Mouse (Mus musculus): ENCODE results near the gene Hs2st1.

Gene Hs2st1

GRCm38 (mm10) chr3:144550659-144551058 is 19.3 kb downstream of the Hs2st1 start:
- DNase-seq (ENCODE audit: low read depth): no peak

- no peak for DNase-seq (ENCODE audit: low read depth)
Observed at GRCm38 (mm10) chr3:144550036-144550435, 19.9 kb downstream of the Hs2st1 start.

- DNase-seq (ENCODE audit: low read depth): no peak
Observed at GRCm38 (mm10) chr3:144548186-144548845, 21.7 kb downstream of the Hs2st1 start.

GRCm38 (mm10) chr3:144546490-144546889 is 23.5 kb downstream of the Hs2st1 start:
- no peak for DNase-seq (ENCODE audit: low read depth)

- DNase-seq (ENCODE audit: low read depth): no peak
Observed at GRCm38 (mm10) chr3:144545832-144546231, 24.1 kb downstream of the Hs2st1 start.

- DNase-seq (ENCODE audit: low read depth): no peak
Observed at GRCm38 (mm10) chr3:144545152-144545551, 24.8 kb downstream of the Hs2st1 start.

GRCm38 (mm10) chr3:144541906-144542438 is 28.0 kb downstream of the Hs2st1 start:
- DNase-seq (ENCODE audit: low read depth): no peak

- no peak for DNase-seq (ENCODE audit: low read depth)
Observed at GRCm38 (mm10) chr3:144540805-144541204, 29.2 kb downstream of the Hs2st1 start.

- no peak for DNase-seq (ENCODE audit: low read depth)
Observed at GRCm38 (mm10) chr3:144539051-144539450, 30.9 kb downstream of the Hs2st1 start.

GRCm38 (mm10) chr3:144537078-144537855 is 32.7 kb downstream of the Hs2st1 start:
- no peak for DNase-seq (ENCODE audit: low read depth)

- DNase-seq (ENCODE audit: low read depth): no peak
Observed at GRCm38 (mm10) chr3:144535056-144535455, 34.9 kb downstream of the Hs2st1 start.

GRCm38 (mm10) chr3:144531023-144531422 is 39.0 kb downstream of the Hs2st1 start:
- DNase-seq (ENCODE audit: low read depth): peak; percentile 32

- no peak for DNase-seq (ENCODE audit: low read depth)
Observed at GRCm38 (mm10) chr3:144527918-144528317, 42.1 kb downstream of the Hs2st1 start.

- DNase-seq (ENCODE audit: low read depth): no peak
Observed at GRCm38 (mm10) chr3:144519581-144520272, 50.3 kb downstream of the Hs2st1 start.

- DNase-seq (ENCODE audit: low read depth): no peak
Observed at GRCm38 (mm10) chr3:144518917-144519316, 51.1 kb downstream of the Hs2st1 start.

- DNase-seq (ENCODE audit: low read depth): no peak
Observed at GRCm38 (mm10) chr3:144515286-144515685, 54.7 kb downstream of the Hs2st1 start.

- no peak for DNase-seq (ENCODE audit: low read depth)
Observed at GRCm38 (mm10) chr3:144514122-144514505, 55.9 kb downstream of the Hs2st1 start.

- DNase-seq (ENCODE audit: low read depth): no peak
Observed at GRCm38 (mm10) chr3:144513169-144514121, 56.5 kb downstream of the Hs2st1 start.

- DNase-seq (ENCODE audit: low read depth): no peak
Observed at GRCm38 (mm10) chr3:144510724-144511123, 59.3 kb downstream of the Hs2st1 start.

GRCm38 (mm10) chr3:144508342-144508741 is 61.6 kb downstream of the Hs2st1 start:
- DNase-seq (ENCODE audit: low read depth): no peak

- no peak for DNase-seq (ENCODE audit: low read depth)
Observed at GRCm38 (mm10) chr3:144507885-144508284, 62.1 kb downstream of the Hs2st1 start.

All from induced T-regulatory cell, adult 2 months (primary cell).